Mouse (Mus musculus) gastrocnemius, postnatal 10 days (tissue): ENCODE measurements at regions not wholly inside any gene's neighbourhood (a gene's known extent, or its start where the extent isn't known, plus 50 kb on each side); places are given as distances from the start of the nearest gene placed in this dataset.
"Not testable (repeated sequence)": the region's sequence is repeated elsewhere in the genome, so short reads cannot be mapped to it uniquely, and the experiment has no call there.

Source experiments
- DNase-seq: peaks from one replicate; pipeline ENCODE4 v3.0.0; 2021; ENCODE audit warnings: mixed read lengths

DNA sequence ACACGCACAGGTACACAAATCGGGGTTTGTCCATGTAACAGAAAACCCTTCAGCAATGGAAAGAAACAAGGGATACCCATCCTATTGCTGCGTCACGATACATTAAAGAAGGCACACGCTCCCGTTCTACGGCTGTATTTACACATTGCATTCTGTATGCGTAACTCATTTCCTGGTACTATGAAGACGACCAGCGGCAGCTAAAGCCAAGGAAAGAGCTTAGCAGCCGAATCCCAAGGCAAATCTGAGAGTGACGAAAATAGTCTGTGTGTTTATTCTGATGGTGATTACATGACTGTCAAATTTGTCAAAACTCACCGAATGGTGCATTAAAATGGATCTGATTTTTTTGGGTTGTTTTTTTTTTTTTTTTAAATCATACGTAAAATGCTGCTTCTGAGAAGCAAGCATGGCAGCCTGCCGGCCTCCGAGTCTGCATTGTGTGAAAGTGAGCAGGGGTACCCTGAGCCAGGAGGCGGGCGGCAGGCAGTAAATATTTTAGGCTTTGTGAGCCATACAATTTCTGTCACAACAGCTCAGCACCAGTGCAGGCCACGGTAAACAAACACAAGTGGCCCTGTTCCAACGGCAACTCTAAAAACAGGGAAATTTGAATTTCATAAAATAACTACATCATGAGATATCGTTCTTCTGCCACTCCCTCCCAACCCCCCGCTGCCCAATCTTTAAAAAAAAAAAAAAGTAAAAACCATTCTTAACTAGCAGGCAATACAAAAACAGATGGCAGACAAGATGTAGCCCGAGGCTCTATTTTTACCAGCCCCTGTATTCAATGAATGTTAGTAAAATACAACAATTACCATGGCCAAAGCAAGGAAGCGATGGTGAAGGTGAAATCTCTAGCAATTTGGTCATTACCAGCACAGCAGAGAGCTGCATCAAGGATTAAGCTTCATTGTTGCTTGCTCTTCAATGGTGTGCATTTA lies 164.2 kb upstream of the Kit start:
- no peak for DNase-seq

DNA sequence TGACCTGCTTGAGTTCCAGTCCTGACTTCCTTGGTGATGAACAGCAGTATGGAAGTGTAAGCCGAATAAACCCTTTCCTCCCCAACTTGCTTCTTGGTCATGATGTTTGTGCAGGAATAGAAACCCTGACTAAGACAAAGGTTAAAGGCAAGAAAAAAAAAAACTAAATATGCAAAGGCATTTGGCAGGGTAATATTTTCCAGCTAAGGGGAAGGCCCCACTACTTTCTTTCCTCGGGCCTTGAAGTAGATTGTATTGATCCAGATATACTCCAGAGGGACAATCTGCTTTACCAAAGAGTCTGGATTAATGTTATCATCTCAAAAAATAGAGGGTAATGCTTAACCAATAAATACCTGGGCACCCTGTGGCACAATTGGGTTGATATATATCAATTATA lies 155.4 kb upstream of the Kit start:
- not testable (repeated sequence) for DNase-seq

- DNase-seq = no peak
Observed at GRCm38 (mm10) chr5:75432885-75433284, 141.8 kb upstream of the Kit start.

GRCm38 (mm10) chr5:75437924-75438323 lies 136.8 kb upstream of the Kit start:
- no peak for DNase-seq

DNA sequence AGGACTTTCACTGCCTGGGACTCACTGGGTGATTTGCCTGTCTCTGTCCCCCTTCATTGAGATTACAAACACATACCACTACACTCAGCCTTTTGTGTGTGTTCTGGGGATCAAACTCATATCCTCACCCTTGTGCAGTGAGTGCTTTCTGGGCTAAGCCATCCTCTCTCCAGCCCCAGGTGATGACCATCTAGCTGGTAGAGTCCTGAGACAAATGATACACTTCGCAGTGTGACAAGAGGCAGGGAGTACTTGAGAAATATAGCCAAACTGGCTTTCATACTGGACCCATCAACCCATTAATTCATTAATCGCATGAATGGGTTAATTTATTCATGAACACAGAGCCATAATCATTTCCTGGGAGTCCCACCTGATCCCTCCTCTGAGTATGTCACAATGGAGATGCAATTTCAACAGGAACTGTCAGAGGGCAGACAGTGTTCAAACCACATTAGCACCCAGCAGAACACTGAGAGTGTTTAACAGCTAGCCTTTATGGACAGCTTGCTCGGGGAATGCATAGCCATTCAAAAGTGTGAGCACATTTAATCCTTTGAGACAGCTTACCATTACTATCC lies 130.6 kb upstream of the Kit start:
- no peak for DNase-seq

DNA sequence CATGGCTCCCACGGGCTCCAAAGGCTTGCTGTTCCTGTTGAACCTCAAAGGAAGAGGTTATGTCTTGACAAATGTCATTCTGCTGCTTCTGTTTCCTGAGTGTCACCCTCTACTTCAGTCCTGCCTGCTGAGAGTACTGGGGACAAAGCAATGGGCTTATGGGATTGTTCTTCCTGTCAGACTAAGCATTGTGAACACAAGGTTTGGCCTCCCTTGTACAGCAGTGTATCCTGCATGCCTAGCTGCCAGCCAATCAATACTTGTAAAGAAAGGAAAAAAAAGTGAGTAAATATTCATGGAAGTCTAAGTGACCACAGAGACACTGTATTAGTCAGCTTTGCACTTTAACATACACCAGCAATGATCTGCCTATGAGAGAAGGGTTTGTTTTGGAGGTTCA lies 128.3 kb upstream of the Kit start:
- no peak for DNase-seq

GRCm38 (mm10) chr5:75449913-75450525 lies 124.7 kb upstream of the Kit start:
- DNase-seq = no peak

DNA sequence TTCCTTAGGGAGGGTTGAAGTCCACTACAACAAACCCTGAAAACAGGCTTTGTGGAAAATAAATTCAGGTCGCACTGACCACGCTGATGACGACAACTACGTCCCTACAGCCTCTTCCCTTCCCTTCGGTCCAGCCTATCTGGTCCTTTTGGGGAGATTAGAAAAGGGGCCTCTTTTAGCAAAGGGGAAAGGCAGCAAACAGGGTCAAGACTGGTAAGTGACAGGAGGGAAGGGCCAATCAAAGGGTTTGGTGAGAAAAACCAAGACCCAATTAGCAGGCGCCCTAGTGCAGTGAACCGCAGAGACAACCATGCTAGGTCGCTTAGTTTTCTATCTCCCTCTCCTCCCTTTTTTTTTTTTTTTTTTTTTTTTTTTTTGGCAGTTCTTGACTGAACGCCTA lies 124.2 kb upstream of the Kit start:
- DNase-seq = no peak

DNA sequence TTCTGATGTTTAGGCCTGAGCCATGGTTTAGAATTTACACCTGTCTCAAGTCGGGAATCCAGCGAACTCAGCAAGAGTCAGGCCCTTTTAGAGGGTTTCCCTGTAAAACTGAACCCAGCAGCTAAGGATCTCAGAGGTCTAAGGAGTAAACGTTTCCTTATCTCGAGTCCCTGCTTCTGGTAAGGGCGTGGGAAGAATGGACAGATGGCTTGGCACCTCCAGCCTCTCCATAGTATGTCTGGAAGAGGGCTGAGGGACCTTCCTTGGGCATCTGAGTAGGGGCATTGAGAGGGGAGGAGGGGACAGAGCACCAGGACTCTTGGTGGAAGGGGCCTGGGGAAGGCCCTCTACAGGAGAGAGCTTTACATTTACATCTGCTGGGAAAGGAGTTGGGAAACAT lies 123.6 kb upstream of the Kit start:
- DNase-seq = no peak

- DNase-seq = peak; percentile 15
Observed at GRCm38 (mm10) chr5:75451693-75452092, 123.0 kb upstream of the Kit start.

GRCm38 (mm10) chr5:75453757-75454390 lies 120.8 kb upstream of the Kit start:
- no peak for DNase-seq

DNA sequence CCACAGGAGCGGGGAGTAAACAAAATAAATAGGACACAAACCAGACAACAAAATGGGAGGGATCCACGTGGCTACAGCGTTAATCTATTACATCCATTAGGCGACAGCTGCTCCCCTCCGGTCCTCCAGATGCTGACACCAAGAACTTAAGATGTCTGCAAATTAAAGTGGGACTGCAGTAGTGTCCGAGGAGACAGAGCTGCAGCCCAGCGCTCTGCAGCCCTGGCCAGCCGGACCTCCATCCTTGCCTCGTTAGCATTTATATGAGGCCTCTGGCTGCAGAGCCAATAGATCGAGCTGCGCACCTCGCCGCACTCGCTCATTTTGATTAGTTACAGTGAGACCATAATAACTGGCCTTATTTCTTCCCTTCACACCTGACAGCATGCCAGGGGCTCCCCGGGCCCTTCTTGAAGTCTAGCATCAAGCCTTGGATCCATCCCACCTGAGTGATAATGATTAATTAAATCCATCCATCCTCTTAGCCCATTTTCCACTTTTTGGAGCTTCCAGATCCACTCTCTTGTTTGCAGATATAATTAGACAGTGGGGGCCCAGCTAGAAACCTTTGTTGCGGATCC lies 119.7 kb upstream of the Kit start:
- no peak for DNase-seq

DNA sequence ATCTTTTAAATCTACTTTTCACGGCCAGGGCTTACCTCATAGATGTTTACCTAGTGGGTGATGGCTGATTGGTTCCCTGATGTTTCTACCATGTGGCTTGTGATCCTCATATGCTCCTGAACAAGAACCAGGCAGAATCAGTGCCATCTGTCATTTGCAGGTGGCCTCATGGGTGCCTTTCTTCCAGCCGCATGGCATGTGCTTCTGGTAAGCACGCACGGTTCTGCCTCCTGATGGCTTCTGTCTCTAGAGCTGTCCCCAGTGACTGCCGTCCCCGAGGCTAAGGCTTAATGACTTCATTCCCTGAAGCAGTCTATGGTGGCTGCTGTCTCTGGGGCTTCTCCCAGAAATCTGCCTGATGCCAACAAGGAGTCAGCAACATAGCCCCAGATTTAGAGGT lies 117.3 kb upstream of the Kit start:
- DNase-seq = no peak

DNA sequence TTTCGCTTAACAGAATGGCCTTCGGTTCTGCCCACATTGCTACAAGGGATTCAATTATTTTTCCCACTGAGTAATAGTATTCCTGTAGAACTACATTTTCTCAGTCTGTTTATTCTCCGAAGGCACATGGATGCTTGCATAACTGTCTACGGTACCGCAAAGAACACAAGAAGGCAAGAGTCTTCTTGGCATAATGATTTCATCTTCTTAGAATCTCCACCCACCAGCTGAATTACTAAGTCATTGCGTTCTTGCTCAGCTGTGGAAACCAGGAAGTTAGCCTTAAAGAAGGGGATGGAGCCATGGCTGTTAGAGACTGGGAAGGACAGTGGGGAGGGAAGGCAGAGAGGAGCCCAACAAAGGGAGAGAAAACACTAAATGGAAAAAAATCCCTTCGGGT lies 116.4 kb upstream of the Kit start:
- DNase-seq = no peak

DNA sequence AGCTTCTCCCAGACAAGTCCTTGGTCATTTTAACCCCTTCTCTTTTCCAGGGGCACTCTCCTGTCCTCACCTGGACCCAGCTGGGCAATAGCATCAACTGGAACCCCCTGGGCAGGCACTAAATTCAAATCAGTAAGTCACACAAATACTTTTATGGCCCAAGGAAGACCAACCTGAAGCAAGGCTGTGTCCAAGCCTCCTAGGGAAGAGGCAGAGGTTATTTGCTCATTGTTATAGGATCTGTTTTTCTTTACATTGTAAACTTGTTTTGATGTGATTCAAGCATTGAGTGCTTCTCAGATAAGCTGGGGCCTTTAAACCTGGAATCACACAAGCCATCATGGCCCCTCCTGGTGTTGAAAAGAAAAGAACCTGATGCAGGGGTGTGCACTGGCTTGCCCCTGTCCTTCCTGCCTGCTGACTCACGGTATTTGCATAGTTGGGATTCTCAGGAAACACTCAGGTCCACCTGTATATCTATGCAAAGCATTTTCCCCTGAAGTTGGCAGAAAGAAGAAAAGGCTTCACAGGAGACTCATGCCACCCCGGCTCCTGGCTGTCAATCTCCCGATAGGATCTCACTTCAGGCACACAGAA lies 114.9 kb upstream of the Kit start:
- no peak for DNase-seq

GRCm38 (mm10) chr5:75460414-75461025 lies 114.2 kb upstream of the Kit start:
- no peak for DNase-seq

DNA sequence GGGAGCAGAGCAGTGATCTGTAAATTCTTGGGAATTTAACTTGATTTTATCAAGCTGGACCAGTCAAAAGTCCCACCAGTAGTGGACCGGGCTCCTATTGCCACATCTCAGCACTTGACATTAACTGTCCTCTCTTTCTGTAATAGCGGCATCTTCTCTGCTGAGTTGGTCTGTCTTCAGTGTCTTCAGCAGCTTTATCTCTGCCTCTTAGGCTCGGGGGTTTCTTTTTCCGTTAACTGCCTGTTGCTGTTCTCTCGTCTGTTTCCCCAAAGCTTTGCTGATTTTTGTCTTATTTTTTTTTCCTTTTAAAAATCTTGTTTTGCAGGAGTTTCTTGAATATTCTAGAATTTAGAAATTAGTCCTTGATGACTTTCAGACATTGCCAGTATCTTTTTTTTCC lies 113.3 kb upstream of the Kit start:
- no peak for DNase-seq

DNA sequence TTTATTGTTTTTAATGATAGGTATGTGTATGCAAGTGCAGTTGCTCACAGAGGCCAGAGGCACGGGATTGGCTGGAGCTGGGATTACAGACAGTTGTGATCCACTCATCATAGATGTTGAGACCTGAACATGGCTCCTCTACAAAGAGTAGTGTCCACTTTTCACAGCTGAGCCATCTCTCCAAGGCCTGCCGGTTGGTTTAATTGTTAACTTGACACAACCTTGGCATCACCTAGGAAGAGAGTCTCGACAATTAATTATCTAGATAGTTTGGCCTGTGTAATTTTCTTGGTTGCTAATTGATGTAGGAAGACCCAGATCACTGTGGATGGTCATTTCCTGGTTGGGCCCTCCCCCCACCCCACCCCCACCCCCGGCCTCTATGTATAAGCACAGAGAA lies 111.1 kb upstream of the Kit start:
- no peak for DNase-seq

DNA sequence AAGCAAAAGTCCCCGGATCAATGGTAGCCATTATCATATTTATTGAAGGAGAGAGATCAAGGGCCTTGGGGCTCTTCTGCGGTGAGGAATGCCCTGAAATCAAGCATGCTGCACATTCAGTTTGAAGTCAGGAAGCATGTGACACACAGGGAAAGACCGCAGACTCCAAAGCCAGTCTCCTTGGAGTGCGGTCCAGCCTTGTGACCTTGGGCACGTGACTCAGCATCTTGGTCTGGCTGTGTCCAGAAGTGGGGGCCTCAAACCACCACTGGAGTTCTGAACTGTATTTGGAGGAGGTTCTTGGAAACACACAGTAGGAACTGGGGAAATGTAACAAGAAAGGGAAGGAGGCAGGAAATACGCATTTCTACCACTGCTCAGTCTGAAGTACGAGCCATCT lies 109.0 kb upstream of the Kit start:
- DNase-seq = no peak

- no peak for DNase-seq
Observed at GRCm38 (mm10) chr5:75466941-75467340, 107.8 kb upstream of the Kit start.

GRCm38 (mm10) chr5:75467916-75468315 lies 106.8 kb upstream of the Kit start:
- no peak for DNase-seq

- no peak for DNase-seq
Observed at GRCm38 (mm10) chr5:75471010-75471409, 103.7 kb upstream of the Kit start.
